ENCODE assay signal across 8 mouse cellular contexts in genomic region chr14:87215099-87215498, GRCm38 (mm10).
A peak's percentile ranks its signal among the peaks of the same experiment; 100 is the strongest.
DNase-seq lines count a peak whose midpoint lies in the region; ATAC-seq and TF ChIP-seq lines count a peak whose summit lies in the region.

No protein-coding gene starts in this region.

- H3K27ac ChIP-seq in MEL (ENCODE audit: control insufficient read depth, low read depth, low read length): no peak overlapping the region
- no peak overlapping the region for H3K27ac ChIP-seq in embryonic facial prominence, embryonic 11.5 days (replicated peaks; ENCODE audit: low read depth, low read length)
- no peak overlapping the region for H3K27ac ChIP-seq in hindbrain, embryonic 11.5 days (ENCODE audit: low read depth, low read length)
- no peak overlapping the region for H3K27ac ChIP-seq in lung, embryonic 15.5 days

- peaks cover 0 to 2% of the 10 kb centered on the region in 2 experiments; a peak in 1 of 4 replicates for H3K36me3 ChIP-seq in MEL (ENCODE audit: control insufficient read depth in 1 of 2, insufficient read depth in 2 of 2, low read length in 2 of 2)
- no peaks in the 10 kb centered on the region for H3K36me3 ChIP-seq in embryonic facial prominence, embryonic 11.5 days (replicated peaks; ENCODE audit: control insufficient read depth, insufficient read depth, low read depth, low read length)
- no peaks in the 10 kb centered on the region for H3K36me3 ChIP-seq in hindbrain, embryonic 11.5 days (ENCODE audit: control insufficient read depth, insufficient read depth, low read length)
- H3K36me3 ChIP-seq in lung, embryonic 15.5 days: no peaks in the 10 kb centered on the region

- peaks cover 0 to 4% of the 10 kb centered on the region in 2 experiments; a peak in 1 of 4 replicates for H3K4me1 ChIP-seq in MEL (ENCODE audit: control insufficient read depth in 1 of 2, insufficient read depth in 2 of 2, low read length in 2 of 2)
- H3K4me1 ChIP-seq in embryonic facial prominence, embryonic 11.5 days (ENCODE audit: control insufficient read depth, insufficient read depth, low read length): no peaks in the 10 kb centered on the region
- H3K4me1 ChIP-seq in hindbrain, embryonic 11.5 days (replicated peaks; ENCODE audit: control insufficient read depth, insufficient read depth, low read length): no peaks in the 10 kb centered on the region
- no peaks in the 10 kb centered on the region for H3K4me1 ChIP-seq in lung, embryonic 15.5 days

- peak; percentile 39; the same call in 1 of the 2 replicates for ATAC-seq in embryonic facial prominence, embryonic 11.5 days (replicated peaks; ENCODE audit: insufficient number of reproducible peaks, low FRiP score, low TSS enrichment, low read depth)
- ATAC-seq in hindbrain, embryonic 11.5 days (ENCODE audit: low FRiP score): peak; percentile 79
- peak; percentile 57; the same call in 1 of the 2 replicates for ATAC-seq in lung, embryonic 15.5 days (ENCODE audit: borderline replicate concordance, extremely low read depth, low FRiP score, low TSS enrichment)
- no peak for ATAC-seq in monocyte, adult 5-6 weeks (replicated peaks; ENCODE audit: insufficient number of reproducible peaks, low FRiP score, low TSS enrichment, poor library complexity, severe bottlenecking)

- H3K4me3 ChIP-seq in MEL (ENCODE audit: control insufficient read depth in 1 of 2, insufficient read depth in 1 of 2, low read depth in 2 of 2, low read length in 2 of 2): no peak overlapping the region
- H3K4me3 ChIP-seq in embryonic facial prominence, embryonic 11.5 days (ENCODE audit: low read depth, low read length): no peak overlapping the region
- no peak overlapping the region for H3K4me3 ChIP-seq in hindbrain, embryonic 11.5 days (ENCODE audit: low read depth, low read length)
- H3K4me3 ChIP-seq in lung, embryonic 15.5 days: no peak overlapping the region

- no peaks in the 10 kb centered on the region for H3K9me3 ChIP-seq in MEL (replicated peaks; ENCODE audit: insufficient read depth, low read length)
- H3K9me3 ChIP-seq in embryonic facial prominence, embryonic 11.5 days (replicated peaks; ENCODE audit: control insufficient read depth, low read length): no peaks in the 10 kb centered on the region
- H3K9me3 ChIP-seq in hindbrain, embryonic 11.5 days (ENCODE audit: control insufficient read depth, low read length): no peaks in the 10 kb centered on the region
- no peaks in the 10 kb centered on the region for H3K9me3 ChIP-seq in lung, embryonic 15.5 days

- peak; percentile 47 to 87 (median 77) for TF ChIP-seq CTCF in MEL (IDR thresholded peaks at IDR 0.05 in 2 of 3, conservative IDR thresholded peaks at IDR 0.05 in 1 of 3; ENCODE audit: control insufficient read depth in 1 of 3, insufficient read depth in 1 of 3, low read depth in 2 of 3, low read length in 3 of 3, poor library complexity in 1 of 3, severe bottlenecking in 1 of 3)

- peak; percentile 95 for TF ChIP-seq RAD21 in MEL (IDR thresholded peaks at IDR 0.05; ENCODE audit: low read depth, low read length)

- no peak for TF ChIP-seq EP300 in MEL (IDR thresholded peaks at IDR 0.05; ENCODE audit: low read depth in 1 of 2, low read length in 2 of 2)

- no peak for TF ChIP-seq POLR2A in MEL (IDR thresholded peaks at IDR 0.05; ENCODE audit: control insufficient read depth in 1 of 2, insufficient read depth in 1 of 2, low read depth in 1 of 2, low read length in 2 of 2, poor library complexity in 1 of 2)

- H3K79me2 ChIP-seq in MEL (ENCODE audit: control insufficient read depth, insufficient read depth, low read length, poor library complexity): no peaks in the 10 kb centered on the region

- H3K9ac ChIP-seq in MEL (ENCODE audit: control insufficient read depth, low read depth, low read length, poor library complexity, severe bottlenecking): no peak overlapping the region
- H3K9ac ChIP-seq in embryonic facial prominence, embryonic 11.5 days (replicated peaks; ENCODE audit: low read length): no peak overlapping the region
- no peak overlapping the region for H3K9ac ChIP-seq in hindbrain, embryonic 11.5 days (ENCODE audit: low read depth, low read length)
- H3K9ac ChIP-seq in lung, embryonic 15.5 days: no peak overlapping the region

- no peaks in the 10 kb centered on the region for H3K27me3 ChIP-seq in MEL (ENCODE audit: control insufficient read depth in 1 of 2, insufficient read depth in 2 of 2, low read length in 2 of 2)
- no peaks in the 10 kb centered on the region for H3K27me3 ChIP-seq in embryonic facial prominence, embryonic 11.5 days (ENCODE audit: control insufficient read depth, insufficient read depth, low read length)
- no peaks in the 10 kb centered on the region for H3K27me3 ChIP-seq in hindbrain, embryonic 11.5 days (ENCODE audit: control insufficient read depth, insufficient read depth, low read length)
- no peaks in the 10 kb centered on the region for H3K27me3 ChIP-seq in lung, embryonic 15.5 days

- no peak overlapping the region for H3K4me2 ChIP-seq in embryonic facial prominence, embryonic 11.5 days (ENCODE audit: low read depth, low read length)
- no peak overlapping the region for H3K4me2 ChIP-seq in hindbrain, embryonic 11.5 days (replicated peaks; ENCODE audit: low read depth, low read length)
- H3K4me2 ChIP-seq in lung, embryonic 15.5 days: no peak overlapping the region

- DNase-seq in MEL (ENCODE audit: low read depth, low spot score): peak; percentile 74
- DNase-seq in adrenal gland, postnatal 10 days: peak; percentile 82
- peak; percentile 68 for DNase-seq in embryonic facial prominence, embryonic 11.5 days (ENCODE audit: low spot score)
- peak; percentile 80 for DNase-seq in hindbrain, embryonic 11.5 days (ENCODE audit: low spot score)
- DNase-seq in layer of hippocampus, adult 8-10 months (ENCODE audit: low spot score in 2 of 2): peak; percentile 63 to 83
- peak; percentile 69 for DNase-seq in retina, adult 2 months (ENCODE audit: low read depth, low spot score)

- WGBS in embryonic facial prominence, embryonic 11.5 days: 36% methylated on average over 2 of the region's 2 CpGs
- WGBS in hindbrain, embryonic 11.5 days: 41% methylated on average over 2 of the region's 2 CpGs
- WGBS in lung, embryonic 15.5 days: 18% methylated on average over 2 of the region's 2 CpGs

TF ChIP-seq in MEL, 35 proteins besides CTCF, POLR2A, EP300 and RAD21:
- TF ChIP-seq SMC3 (IDR thresholded peaks at IDR 0.05; ENCODE audit: low read depth, low read length) (peak; percentile 85), ZC3H11A (IDR thresholded peaks at IDR 0.05; ENCODE audit: low read depth, low read length) (peak; percentile 84), GATA1 (IDR thresholded peaks at IDR 0.05; ENCODE audit: low read depth, low read length) (no peak), BHLHE40 (IDR thresholded peaks at IDR 0.05; ENCODE audit: borderline replicate concordance, low read depth, low read length) (0 out of 2 replicates have a peak, but pooled peaks have one; percentile 24)
